Mouse (Mus musculus) forebrain, embryonic 10.5 days (tissue): ENCODE results near the gene Gm21083. TPM values are rescaled to one million over a fixed set of nuclear protein-coding genes. Genes with fewer than 3 reads are reported as not detected.
"Not testable (repeated sequence)": the region's sequence is repeated elsewhere in the genome, so short reads cannot be mapped to it uniquely, and the experiment has no call there.

Experiments
- DNase-seq: peaks from one replicate; pipeline ENCODE4 v3.0.0-alpha.2; 2017; ENCODE audit warnings: low spot score; ENCODE audit errors: extremely low spot score
- H3K27ac ChIP-seq: fragments of 300-500 bp; sonication (generic); 2 replicates; pipeline ENCODE4 v1.5.1; 2016; ENCODE audit warnings: mild to moderate bottlenecking
- H3K27me3 ChIP-seq: fragments of 300-500 bp; sonication (generic); 2 replicates; pipeline ENCODE4 v1.6.1; 2016; ENCODE audit warnings: mild to moderate bottlenecking; ENCODE audit not compliant: poor library complexity, severe bottlenecking
- H3K36me3 ChIP-seq: fragments of 300-500 bp; sonication (generic); replicated peaks from 2 replicates; pipeline ENCODE4 v1.6.1; 2016; ENCODE audit warnings: mild to moderate bottlenecking, moderate library complexity
- H3K4me1 ChIP-seq: fragments of 300-500 bp; sonication (generic); 2 replicates; pipeline ENCODE4 v1.6.1; 2016
- H3K4me3 ChIP-seq: fragments of 300-500 bp; sonication (generic); 2 replicates; pipeline ENCODE4 v1.5.1; 2016; ENCODE audit warnings: mild to moderate bottlenecking, moderate library complexity
- H3K9me3 ChIP-seq: fragments of 300-500 bp; sonication (generic); 2 replicates; pipeline ENCODE4 v1.6.1; 2016; ENCODE audit warnings: mild to moderate bottlenecking, moderate library complexity
- WGBS: fragments of 180-500 bp; shearing (Covaris S2); methylation state at CpG from one replicate; pipeline ENCODE4 v1.1.7; 2016; 5-methylcytosine and 5-hydroxymethylcytosine counted together
- polyA plus RNA-seq: library from polyadenylated mRNA; unstranded; fragments of >200 nt; fragmentation: Nextera tagmentation; extraction: Ambion mirVana; gene quantifications from 2 replicates; pipeline ENCODE4 v1.2.1, GENCODE M21; 2016

Gene Gm21083
- polyA plus RNA-seq, 1 experiment from 2014 or later: not detected

DNA sequence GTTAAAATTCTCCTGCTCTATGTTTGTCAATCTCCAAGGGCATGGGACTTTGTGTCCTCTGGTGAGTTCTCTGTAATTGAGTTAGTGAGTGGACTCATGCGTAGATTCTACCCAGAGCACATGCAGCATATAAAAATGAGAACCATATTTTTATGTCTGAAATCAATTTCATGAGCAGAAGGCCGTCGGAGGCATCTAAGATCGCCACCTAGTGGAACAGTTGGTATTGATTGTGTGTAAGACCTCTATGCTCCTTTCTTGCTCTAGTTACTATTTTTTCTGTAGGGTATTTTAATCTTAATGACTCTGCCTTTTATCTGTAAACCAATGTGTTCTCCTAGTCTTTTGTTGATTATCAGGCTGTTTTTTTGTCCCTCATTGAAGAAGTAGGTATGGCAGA is 23.2 kb downstream of the Gm21083 start:
- H3K36me3 ChIP-seq: not testable (repeated sequence)

DNA sequence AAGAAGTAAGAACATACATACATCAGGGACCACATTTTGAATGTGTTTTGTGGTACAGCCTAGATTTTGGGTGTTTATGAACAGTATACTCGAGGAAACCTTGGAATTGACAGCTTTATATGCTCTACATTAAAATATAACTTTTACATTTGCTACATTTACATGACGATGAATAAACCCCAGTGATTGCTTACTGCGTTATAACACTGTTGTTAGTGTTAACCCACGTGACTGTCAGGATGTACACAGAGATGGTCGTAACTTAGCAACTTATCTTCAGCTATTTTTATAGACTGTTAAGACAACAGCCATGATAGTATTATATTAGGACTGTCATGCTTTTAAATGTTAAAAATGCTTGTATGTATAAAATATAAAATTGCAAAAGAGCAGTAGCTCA is 24.3 kb downstream of the Gm21083 start:
- H3K4me1 ChIP-seq, H3K36me3 ChIP-seq, H3K27me3 ChIP-seq, H3K27ac ChIP-seq, DNase-seq, H3K4me3 ChIP-seq: not testable (repeated sequence)
- peaks cover 57% of the 10 kb centered on the region for H3K9me3 ChIP-seq
- 66% methylated on average over 5 of the region's 5 CpGs for WGBS

More for the DNA sequence above, 23.2 kb downstream of the Gm21083 start:
- H3K27me3 ChIP-seq, H3K27ac ChIP-seq, DNase-seq, H3K4me3 ChIP-seq, H3K4me1 ChIP-seq: not testable (repeated sequence)
- 44% methylated on average over 4 of the region's 4 CpGs for WGBS
- peaks cover 57% of the 10 kb centered on the region for H3K9me3 ChIP-seq

DNA sequence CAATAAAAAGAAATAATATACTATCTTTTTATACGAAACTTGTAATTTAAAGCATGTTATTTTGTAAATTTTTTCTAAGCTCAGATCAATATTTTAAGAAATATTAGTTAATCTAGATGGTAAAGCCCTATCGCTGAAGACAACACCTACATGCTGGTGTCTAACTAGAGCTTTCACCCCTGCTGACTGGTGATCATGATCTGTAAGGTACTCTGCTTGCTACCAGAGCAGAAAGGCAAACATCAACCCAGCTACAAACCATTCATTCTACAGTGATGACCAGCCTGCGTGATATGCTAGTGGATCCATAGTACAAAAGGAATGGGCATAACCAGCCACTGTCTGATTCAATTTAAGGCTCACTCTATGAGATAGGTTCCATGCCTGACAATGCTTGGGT is 24.8 kb downstream of the Gm21083 start:
- H3K27ac ChIP-seq, H3K27me3 ChIP-seq, DNase-seq, H3K4me1 ChIP-seq, H3K36me3 ChIP-seq, H3K4me3 ChIP-seq: not testable (repeated sequence)
- peaks cover 60% of the 10 kb centered on the region for H3K9me3 ChIP-seq
- WGBS: 75% methylated on average over 3 of the region's 3 CpGs

DNA sequence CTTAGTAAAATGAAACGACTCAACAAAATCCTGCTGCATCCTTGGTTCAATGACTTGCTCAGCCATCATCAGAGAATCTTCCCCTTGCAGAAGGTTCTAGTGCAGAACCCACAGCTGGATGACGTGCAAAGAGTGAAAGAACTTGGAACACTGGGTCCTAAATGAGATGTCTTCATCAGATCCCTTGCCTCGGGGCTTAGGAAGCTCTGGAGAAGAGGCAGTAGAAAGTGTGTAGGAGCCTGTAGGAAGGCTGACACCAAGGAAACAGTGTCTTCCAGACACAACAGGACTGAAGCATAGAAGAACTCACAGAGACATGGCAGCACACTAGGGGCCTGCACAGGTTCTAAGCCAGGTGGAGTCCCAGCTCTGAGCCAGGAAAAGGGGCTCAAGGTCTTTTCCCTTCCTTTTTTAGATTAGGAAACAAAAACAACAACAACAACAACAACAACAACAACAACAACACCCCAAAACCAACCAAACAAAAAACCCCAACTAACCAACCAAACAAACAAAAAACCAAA is 25.4 kb downstream of the Gm21083 start:
- H3K27ac ChIP-seq, DNase-seq, H3K4me1 ChIP-seq, H3K4me3 ChIP-seq, H3K27me3 ChIP-seq, H3K36me3 ChIP-seq: not testable (repeated sequence)
- H3K9me3 ChIP-seq: peaks cover 62% of the 10 kb centered on the region
- 61% methylated on average over 3 of the region's 3 CpGs for WGBS

DNA sequence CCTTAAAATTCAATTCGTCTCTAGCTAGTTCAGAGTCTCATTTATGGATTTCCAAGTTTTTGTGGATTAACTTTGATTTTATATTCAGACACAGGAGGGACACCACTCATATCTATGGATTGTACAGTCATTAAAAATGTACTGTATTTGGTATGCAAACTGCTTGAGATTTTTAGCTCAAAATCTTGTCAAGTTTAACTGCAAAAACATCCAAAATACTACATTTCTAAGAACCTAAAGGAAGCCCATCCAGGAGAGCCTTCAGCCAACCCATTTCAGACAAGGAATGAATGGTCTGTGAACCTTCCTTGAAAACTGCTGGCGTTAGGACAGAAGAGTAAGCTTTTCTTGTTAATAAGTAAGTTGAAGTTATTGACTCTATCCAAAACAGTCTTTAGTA is 25.9 kb downstream of the Gm21083 start:
- H3K4me3 ChIP-seq, H3K27ac ChIP-seq, H3K4me1 ChIP-seq, H3K27me3 ChIP-seq, H3K36me3 ChIP-seq, DNase-seq: not testable (repeated sequence)
- WGBS: 72% methylated on average over 2 of the region's 2 CpGs
- peaks cover 63% of the 10 kb centered on the region for H3K9me3 ChIP-seq

DNA sequence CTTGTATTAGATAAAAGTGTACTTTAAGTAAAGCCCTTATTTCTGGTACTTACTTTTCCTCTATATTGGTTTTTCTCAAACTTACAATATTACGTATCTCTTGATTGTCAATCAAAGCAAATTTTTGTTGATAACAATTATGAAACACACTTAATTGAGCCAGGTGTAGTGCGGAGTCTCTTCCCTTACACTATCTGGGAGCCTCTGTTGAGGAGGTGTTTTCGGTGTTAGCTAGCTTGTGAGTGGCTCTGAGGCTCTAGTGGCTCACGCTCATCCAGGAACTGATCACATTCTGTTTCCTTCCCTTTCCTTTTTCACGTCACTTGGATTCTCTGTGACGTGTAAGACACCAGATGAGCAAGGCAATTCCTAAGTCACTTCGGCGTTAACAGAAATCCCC is 26.5 kb downstream of the Gm21083 start:
- H3K9me3 ChIP-seq: peaks cover 63% of the 10 kb centered on the region
- H3K27ac ChIP-seq, H3K27me3 ChIP-seq, H3K4me1 ChIP-seq, H3K36me3 ChIP-seq, H3K4me3 ChIP-seq, DNase-seq: not testable (repeated sequence)
- 77% methylated on average over 8 of the region's 8 CpGs for WGBS

DNA sequence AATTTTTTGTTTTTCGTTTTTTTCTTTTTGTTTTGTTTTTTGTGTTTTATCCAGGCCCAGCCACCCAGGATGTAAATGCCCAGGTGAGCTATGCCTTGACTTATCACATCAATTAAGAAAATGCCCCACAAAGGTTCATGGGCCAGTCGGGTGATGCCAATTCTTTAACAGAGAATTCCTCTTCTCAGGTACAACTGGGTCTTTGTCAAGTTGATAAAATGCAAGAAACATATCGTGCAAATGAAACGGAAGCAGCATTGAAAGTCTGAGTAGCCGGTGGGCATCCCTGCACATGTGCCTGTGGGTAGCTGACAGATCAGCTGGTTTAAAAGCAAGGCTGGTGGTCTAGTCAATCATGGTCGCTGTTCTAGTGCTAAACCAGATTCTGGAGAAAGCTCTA is 29.5 kb downstream of the Gm21083 start:
- not testable (repeated sequence) for DNase-seq, H3K27ac ChIP-seq, H3K36me3 ChIP-seq, H3K4me1 ChIP-seq, H3K27me3 ChIP-seq, H3K4me3 ChIP-seq
- H3K9me3 ChIP-seq: peaks cover 42% of the 10 kb centered on the region
- WGBS: 66% methylated on average over 6 of the region's 6 CpGs

DNA sequence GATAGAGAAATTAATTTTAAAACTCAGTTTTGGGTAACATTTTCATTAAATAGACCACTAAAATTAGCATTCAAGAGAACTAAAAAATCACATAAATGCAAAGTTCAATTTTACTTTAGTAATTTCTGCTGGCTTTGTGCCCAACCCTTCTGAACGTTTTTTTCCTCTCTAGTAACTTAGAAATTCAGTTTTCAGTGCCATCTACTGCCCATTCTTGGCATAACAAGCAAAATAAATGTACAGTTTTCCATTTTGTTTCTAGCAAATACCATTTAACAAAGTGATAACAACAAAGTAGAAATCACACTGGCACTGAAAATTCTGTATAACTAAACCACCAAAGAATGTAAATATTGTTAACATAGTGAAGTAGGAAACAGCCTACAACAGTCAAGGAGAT is 33.6 kb downstream of the Gm21083 start:
- not testable (repeated sequence) for H3K27ac ChIP-seq, DNase-seq, H3K4me3 ChIP-seq, H3K27me3 ChIP-seq, H3K4me1 ChIP-seq, H3K36me3 ChIP-seq
- 14% methylated on average over 1 of the region's 1 CpGs for WGBS
- H3K9me3 ChIP-seq: peaks cover 27% of the 10 kb centered on the region

DNA sequence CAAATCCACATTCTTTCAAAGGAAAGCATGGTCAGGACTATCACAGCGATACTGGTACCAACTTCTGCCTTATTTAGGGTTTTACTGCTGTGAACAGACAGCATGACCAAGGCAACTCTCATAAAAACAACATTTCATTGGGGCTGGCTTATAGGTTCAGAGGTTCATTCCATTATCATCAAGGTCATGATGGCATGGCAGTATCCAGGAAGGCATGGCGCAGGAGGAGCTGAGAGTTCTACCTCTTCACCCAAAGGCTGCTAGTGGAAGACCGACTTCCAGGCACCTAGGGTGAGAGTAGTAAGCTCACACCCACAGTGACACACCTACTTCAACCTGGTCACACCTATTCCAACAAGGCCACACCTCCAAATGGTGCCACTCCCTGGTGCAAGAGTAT is 39.1 kb downstream of the Gm21083 start:
- not testable (repeated sequence) for H3K4me1 ChIP-seq, DNase-seq, H3K4me3 ChIP-seq, H3K27me3 ChIP-seq, H3K36me3 ChIP-seq, H3K27ac ChIP-seq
- H3K9me3 ChIP-seq: peaks cover 28% of the 10 kb centered on the region
- 83% methylated on average over 3 of the region's 3 CpGs for WGBS

DNA sequence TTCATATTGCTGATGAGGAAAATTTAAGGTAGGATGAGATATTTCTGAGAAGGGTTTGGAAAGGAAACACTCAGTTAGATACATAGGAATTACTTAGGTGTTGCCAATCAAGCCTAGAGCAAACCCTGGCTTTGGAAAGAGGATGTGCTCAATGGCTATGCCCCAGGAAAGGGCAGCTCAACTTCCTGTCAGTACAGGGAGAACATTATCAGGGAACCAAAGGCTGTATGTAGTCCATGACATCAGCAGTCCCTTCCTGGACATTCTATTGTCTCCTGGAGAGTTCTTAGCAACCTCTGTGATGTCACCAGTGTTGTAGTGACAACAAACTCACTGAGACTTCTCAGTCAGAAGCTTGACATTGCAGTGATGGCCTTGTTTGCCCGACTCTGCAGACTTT is 41.6 kb downstream of the Gm21083 start, which contains the start of gene Speer4d:
Gene Speer4d (plus strand): TSS at position 301 of the 400 bp plus-strand sequence.
- 73% methylated on average over 1 of the region's 1 CpGs for WGBS
- not testable (repeated sequence) for H3K36me3 ChIP-seq, DNase-seq, H3K4me3 ChIP-seq, H3K27ac ChIP-seq, H3K4me1 ChIP-seq, H3K27me3 ChIP-seq
- H3K9me3 ChIP-seq: peaks cover 21% of the 10 kb centered on the region

DNA sequence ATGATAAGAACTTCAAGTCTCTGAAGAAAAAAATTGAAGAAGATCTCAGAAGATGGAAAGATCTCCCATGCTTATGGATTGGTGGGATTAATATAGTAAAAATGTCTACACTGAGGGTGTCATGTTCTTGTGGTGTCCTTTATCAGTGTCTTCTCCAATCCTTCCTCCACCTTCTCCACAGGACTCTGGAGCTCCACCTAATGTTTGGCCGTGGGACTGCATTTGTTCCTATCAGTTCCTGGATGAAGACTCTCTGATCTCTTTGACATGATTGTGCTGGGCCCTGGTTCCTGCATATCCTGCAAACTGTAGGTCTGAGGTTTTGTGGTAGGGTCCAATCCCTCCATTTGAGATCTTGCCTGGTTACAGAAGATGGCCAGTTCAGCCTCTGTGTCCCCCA is 51.0 kb downstream of the Gm21083 start:
- peaks cover 18% of the 10 kb centered on the region; the same call in 1 of the 2 replicates for H3K9me3 ChIP-seq
- WGBS: 20% methylated on average over 1 of the region's 1 CpGs
- not testable (repeated sequence) for H3K4me1 ChIP-seq, H3K4me3 ChIP-seq, H3K27me3 ChIP-seq, DNase-seq, H3K27ac ChIP-seq, H3K36me3 ChIP-seq

DNA sequence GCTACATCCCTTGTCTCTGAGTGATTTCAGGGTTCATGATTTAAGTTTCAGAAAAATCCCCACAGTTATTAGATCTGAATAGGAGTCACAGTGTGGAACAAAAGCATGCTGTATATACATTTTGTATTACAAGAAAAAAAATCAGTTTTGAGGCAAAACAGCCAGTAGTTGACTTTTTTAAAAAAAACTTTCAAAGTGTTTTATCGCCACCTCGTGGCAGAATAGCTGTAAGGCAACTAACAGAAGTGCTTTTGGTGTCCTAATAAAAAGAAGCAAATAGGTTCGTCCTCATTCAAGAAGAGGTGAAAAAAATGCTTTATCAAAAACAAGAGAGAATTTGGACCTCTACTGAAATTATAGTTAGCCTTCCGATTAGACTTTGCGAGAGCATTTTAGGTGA is 52.9 kb downstream of the Gm21083 start:
- H3K27me3 ChIP-seq, H3K36me3 ChIP-seq, H3K4me3 ChIP-seq, H3K4me1 ChIP-seq, DNase-seq, H3K27ac ChIP-seq: not testable (repeated sequence)
- WGBS: 34% methylated on average over 5 of the region's 5 CpGs
- H3K9me3 ChIP-seq: peaks cover 21% of the 10 kb centered on the region; the same call in 1 of the 2 replicates
